Mouse (Mus musculus) spleen, adult 2 months (tissue): Measurements from ENCODE around the gene Atp1b1.

Source experiments
- CTCF ChIP-seq: fragments of 200-500 bp; IDR thresholded peaks from 2 replicates; pipeline ENCODE4 v1.5.1; 2011; ENCODE audit warnings: mild to moderate bottlenecking, inconsistent platforms; ENCODE audit not compliant: insufficient read depth, insufficient read length, insufficient replicate concordance; ENCODE audit errors: extremely low read depth
- POLR2A ChIP-seq: fragments of 200-500 bp; IDR thresholded peaks from 2 replicates; pipeline ENCODE4 v1.6.1; 2011; ENCODE audit warnings: low read depth, low read length, inconsistent platforms

GRCm38 (mm10) chr1:164392176-164392575 is 66.0 kb downstream of the Atp1b1 start:
- TF ChIP-seq POLR2A (no peak), CTCF (no peak)
